Mouse (Mus musculus): ENCODE data around the gene Sec14l3. TPM values are rescaled to one million over a fixed set of nuclear protein-coding genes. Genes with fewer than 3 reads are reported as not detected.
A peak's percentile ranks its signal among the peaks of the same experiment; 100 is the strongest.
"Not testable (repeated sequence)": the region's sequence is repeated elsewhere in the genome, so short reads cannot be mapped to it uniquely, and the experiment has no call there.

Gene Sec14l3
- total RNA-seq (2021) = not detected
- long read RNA-seq, experiment 1 = 0 reads
- long read RNA-seq, experiment 2 = 0 reads

- DNase-seq = no peak
These were observed at the start of gene Sec14l3 for GRCm38 (mm10) chr11:4064627-4065122. Gene Sec14l3, plus strand, starts transcription at chr11:4064841.

- DNase-seq = not testable (repeated sequence)
These were observed 48.8 kb upstream of the Sec14l3 start for GRCm38 (mm10) chr11:4015796-4016195.

- not testable (repeated sequence) for DNase-seq
These were observed 42.5 kb upstream of the Sec14l3 start for GRCm38 (mm10) chr11:4022111-4022510.

GRCm38 (mm10) chr11:4023321-4023720 lies 41.3 kb upstream of the Sec14l3 start:
- DNase-seq = no peak

GRCm38 (mm10) chr11:4027066-4027465 lies 37.6 kb upstream of the Sec14l3 start:
- no peak for DNase-seq

- DNase-seq = no peak
These were observed 36.9 kb upstream of the Sec14l3 start for GRCm38 (mm10) chr11:4027561-4028334.

- DNase-seq = no peak
These were observed 35.3 kb upstream of the Sec14l3 start for GRCm38 (mm10) chr11:4029343-4029742.

- no peak for DNase-seq
These were observed 33.3 kb upstream of the Sec14l3 start, which contains the start of gene Sec14l4 for GRCm38 (mm10) chr11:4031126-4031941. Gene Sec14l4, plus strand, starts transcription at chr11:4031462.

GRCm38 (mm10) chr11:4031961-4032360 lies 32.7 kb upstream of the Sec14l3 start:
- DNase-seq = no peak

- DNase-seq = no peak
These were observed 31.2 kb upstream of the Sec14l3 start for GRCm38 (mm10) chr11:4033471-4033870.

- DNase-seq = no peak
These were observed 30.5 kb upstream of the Sec14l3 start for GRCm38 (mm10) chr11:4034169-4034568.

- DNase-seq = no peak
These were observed 29.3 kb upstream of the Sec14l3 start for GRCm38 (mm10) chr11:4035116-4035892.

GRCm38 (mm10) chr11:4035916-4036315 lies 28.7 kb upstream of the Sec14l3 start:
- no peak for DNase-seq

GRCm38 (mm10) chr11:4036365-4037084 lies 28.1 kb upstream of the Sec14l3 start:
- DNase-seq = no peak

GRCm38 (mm10) chr11:4039951-4040350 lies 24.7 kb upstream of the Sec14l3 start:
- DNase-seq = no peak

- no peak for DNase-seq
These were observed 23.5 kb upstream of the Sec14l3 start for GRCm38 (mm10) chr11:4041123-4041625.

GRCm38 (mm10) chr11:4043081-4043480 lies 21.6 kb upstream of the Sec14l3 start:
- no peak for DNase-seq

- DNase-seq = no peak
These were observed 18.1 kb upstream of the Sec14l3 start for GRCm38 (mm10) chr11:4046526-4046925.

- DNase-seq = no peak
These were observed 16.9 kb upstream of the Sec14l3 start for GRCm38 (mm10) chr11:4047766-4048165.

GRCm38 (mm10) chr11:4048438-4048837 lies 16.2 kb upstream of the Sec14l3 start:
- no peak for DNase-seq

GRCm38 (mm10) chr11:4053586-4053985 lies 11.1 kb upstream of the Sec14l3 start:
- peak; percentile 73 for DNase-seq

Data from gastrocnemius, postnatal 10 days (tissue).